Mouse (Mus musculus) embryonic fibroblast, embryonic 13.5 days (primary cell): ENCODE measurements around the gene Rpp25l.
"Not testable (repeated sequence)": the region's sequence is repeated elsewhere in the genome, so short reads cannot be mapped to it uniquely, and the experiment has no call there.

Experiments
- CTCF ChIP-seq: IDR thresholded peaks from 2 replicates; pipeline ENCODE4 v1.5.1; 2011; ENCODE audit warnings: mild to moderate bottlenecking, control low read depth, low read length, moderate library complexity, borderline replicate concordance; ENCODE audit not compliant: insufficient read depth
- POLR2A ChIP-seq: IDR thresholded peaks from 2 replicates; pipeline ENCODE4 v1.6.1; 2011; ENCODE audit warnings: low read depth, mild to moderate bottlenecking, control low read depth, low read length, moderate library complexity

DNA sequence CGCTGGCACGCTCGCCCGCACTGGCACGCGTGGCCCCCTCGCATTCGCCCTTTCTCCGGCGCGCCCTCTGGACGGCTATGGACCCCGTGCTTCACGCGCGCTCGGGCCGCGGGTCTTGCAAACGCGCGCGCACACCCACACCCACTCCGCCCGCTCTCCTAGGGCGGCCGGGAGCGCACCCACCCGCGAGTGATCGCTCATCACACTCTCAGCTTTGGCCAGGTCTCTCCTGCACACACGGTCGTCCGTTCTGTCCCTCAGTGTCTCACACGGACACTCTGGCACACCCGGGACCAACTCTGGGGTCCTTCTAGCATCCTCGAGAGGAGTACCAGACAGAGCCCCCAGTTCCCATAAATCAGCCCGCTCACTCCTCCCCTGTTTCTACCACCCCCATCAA is 17.5 kb downstream of the Rpp25l start:
- not testable (repeated sequence) for TF ChIP-seq POLR2A, CTCF
